Mouse (Mus musculus) embryonic facial prominence, embryonic 13.5 days (tissue): Measurements from ENCODE around the gene Flvcr1. TPM values are rescaled to one million over a fixed set of nuclear protein-coding genes. Genes with fewer than 3 reads are reported as not detected.

ENCODE experiments used
- ATAC-seq: fragments of 200-750 bp; cut with Nextera tagmentation; 2 replicates; pipeline ENCODE4 v1.8.0; 2017; ENCODE audit warnings: low read depth; ENCODE audit not compliant: insufficient number of reproducible peaks, insufficient read depth, low FRiP score, low TSS enrichment
- H3K27ac ChIP-seq: fragments of 300-500 bp; sonication (generic); 2 replicates; pipeline ENCODE4 v1.5.1; 2015; ENCODE audit warnings: moderate library complexity, mild to moderate bottlenecking, inconsistent platforms
- H3K27me3 ChIP-seq: fragments of 300-500 bp; sonication (generic); 2 replicates; pipeline ENCODE4 v1.6.1; 2015; ENCODE audit warnings: mild to moderate bottlenecking, inconsistent platforms
- H3K36me3 ChIP-seq: fragments of 300-500 bp; sonication (generic); 2 replicates; pipeline ENCODE4 v1.6.1; 2015; ENCODE audit warnings: mild to moderate bottlenecking, inconsistent platforms
- H3K4me1 ChIP-seq: fragments of 300-500 bp; sonication (generic); 2 replicates; pipeline ENCODE4 v1.6.1; 2015; ENCODE audit warnings: inconsistent platforms
- H3K4me2 ChIP-seq: fragments of 300-500 bp; sonication (generic); 2 replicates; pipeline ENCODE4 v1.6.1; 2015; ENCODE audit warnings: moderate library complexity, mild to moderate bottlenecking, inconsistent platforms
- H3K4me3 ChIP-seq: fragments of 300-500 bp; sonication (generic); 2 replicates; pipeline ENCODE4 v1.5.1; 2015; ENCODE audit warnings: mild to moderate bottlenecking, inconsistent platforms
- H3K9ac ChIP-seq: fragments of 300-500 bp; sonication (generic); 2 replicates; pipeline ENCODE4 v1.6.1; 2015; ENCODE audit warnings: mild to moderate bottlenecking, inconsistent platforms
- H3K9me3 ChIP-seq: fragments of 300-500 bp; sonication (generic); 2 replicates; pipeline ENCODE4 v1.6.1; 2016; ENCODE audit warnings: inconsistent platforms
- WGBS: fragments of 180-500 bp; shearing (Covaris S2); methylation state at CpG from one replicate; pipeline ENCODE4 v1.1.7; 2015; ENCODE audit warnings: mixed read lengths; 5-methylcytosine and 5-hydroxymethylcytosine counted together
- polyA plus RNA-seq: library from polyadenylated mRNA; unstranded; fragments of >200 nt; fragmentation: Nextera tagmentation; extraction: Ambion mirVana; gene quantifications from 2 replicates; pipeline ENCODE4 v1.2.1, GENCODE M21; 2015

Flvcr1 gene
- polyA plus RNA-seq, 1 experiment from 2014 or later: 7.0 TPM

- WGBS: under 1% methylated on average over 56 of the region's 56 CpGs
- Histone ChIP-seq H3K27me3 (no peaks in the 10 kb centered on the region; the same call in 1 of the 2 replicates), H3K4me1 (peaks cover 21% of the 10 kb centered on the region), H3K36me3 (peaks cover 28% of the 10 kb centered on the region), H3K9ac (peak within 1 kb of the TSS; percentile 86), H3K4me3 (peak within 1 kb of the TSS; percentile 88), H3K4me2 (peak within 1 kb of the TSS; percentile 91), H3K27ac (peak within 1 kb of the TSS; percentile 51), H3K9me3 (no peaks in the 10 kb centered on the region)
- peak; percentile 76; the same call in 1 of the 2 replicates for ATAC-seq
Measured at GRCm38 (mm10) chr1:191062781-191063485, 37.0 kb upstream of the Flvcr1 start, which contains the start of the genes Tatdn3 and Nsl1. Gene Tatdn3 (minus strand): TSS chr1:191062932. Gene Nsl1 (plus strand): TSS chr1:191063012.

- Histone ChIP-seq H3K36me3 (peaks cover 24% of the 10 kb centered on the region), H3K4me1 (peaks cover 21% of the 10 kb centered on the region), H3K27me3 (no peaks in the 10 kb centered on the region; the same call in 1 of the 2 replicates), H3K27ac (peak overlapping the region; percentile 51), H3K4me3 (peak overlapping the region; percentile 88), H3K4me2 (peak overlapping the region; percentile 91), H3K9me3 (no peaks in the 10 kb centered on the region), H3K9ac (peak overlapping the region; percentile 86)
- 3% methylated on average over 15 of the region's 15 CpGs for WGBS
- ATAC-seq: peak; percentile 26; the same call in 1 of the 2 replicates
Measured at GRCm38 (mm10) chr1:191062241-191062780, 36.4 kb upstream of the Flvcr1 start.

GRCm38 (mm10) chr1:191057461-191057860 lies 31.5 kb upstream of the Flvcr1 start:
- Histone ChIP-seq H3K4me2 (no peak overlapping the region), H3K27ac (no peak overlapping the region), H3K9me3 (no peaks in the 10 kb centered on the region), H3K9ac (no peak overlapping the region), H3K27me3 (no peaks in the 10 kb centered on the region; the same call in 1 of the 2 replicates), H3K4me3 (no peak overlapping the region), H3K36me3 (0 out of 2 replicates have a peak, but pooled peaks cover 3% of the 10 kb centered on the region), H3K4me1 (0 out of 2 replicates have a peak, but pooled peaks cover 7% of the 10 kb centered on the region)
- ATAC-seq: no peak
- WGBS: 66% methylated on average over 3 of the region's 3 CpGs

- no peak for ATAC-seq
- H3K4me3 ChIP-seq: no peak overlapping the region
- H3K27me3 ChIP-seq: no peaks in the 10 kb centered on the region
- H3K4me1 ChIP-seq: no peaks in the 10 kb centered on the region
- 67% methylated on average over 2 of the region's 2 CpGs for WGBS
- no peak overlapping the region for H3K9ac ChIP-seq
- H3K36me3 ChIP-seq: 0 out of 2 replicates have a peak, but pooled peaks cover 3% of the 10 kb centered on the region
- no peak overlapping the region for H3K27ac ChIP-seq
- no peaks in the 10 kb centered on the region for H3K9me3 ChIP-seq
- no peak overlapping the region for H3K4me2 ChIP-seq
Measured at GRCm38 (mm10) chr1:191055533-191055873, 29.5 kb upstream of the Flvcr1 start.

GRCm38 (mm10) chr1:191054870-191055532 lies 29.0 kb upstream of the Flvcr1 start:
- no peaks in the 10 kb centered on the region for H3K4me1 ChIP-seq
- 75% methylated on average over 8 of the region's 8 CpGs for WGBS
- no peaks in the 10 kb centered on the region for H3K27me3 ChIP-seq
- no peak overlapping the region for H3K4me3 ChIP-seq
- 0 out of 2 replicates have a peak, but pooled peaks cover 3% of the 10 kb centered on the region for H3K36me3 ChIP-seq
- no peak overlapping the region for H3K4me2 ChIP-seq
- ATAC-seq: no peak
- no peak overlapping the region for H3K27ac ChIP-seq
- H3K9me3 ChIP-seq: no peaks in the 10 kb centered on the region
- no peak overlapping the region for H3K9ac ChIP-seq

- Histone ChIP-seq H3K27me3 (no peaks in the 10 kb centered on the region), H3K4me1 (no peaks in the 10 kb centered on the region), H3K4me2 (no peak overlapping the region), H3K9me3 (no peaks in the 10 kb centered on the region), H3K36me3 (0 out of 2 replicates have a peak, but pooled peaks cover 3% of the 10 kb centered on the region), H3K4me3 (no peak overlapping the region), H3K27ac (no peak overlapping the region), H3K9ac (no peak overlapping the region)
- 84% methylated on average over 3 of the region's 3 CpGs for WGBS
- no peak for ATAC-seq
Measured at GRCm38 (mm10) chr1:191053555-191053954, 27.6 kb upstream of the Flvcr1 start.

- Histone ChIP-seq H3K4me2 (no peak overlapping the region), H3K4me3 (no peak overlapping the region), H3K36me3 (no peaks in the 10 kb centered on the region), H3K27me3 (no peaks in the 10 kb centered on the region), H3K27ac (no peak overlapping the region), H3K9me3 (no peaks in the 10 kb centered on the region), H3K4me1 (no peaks in the 10 kb centered on the region), H3K9ac (no peak overlapping the region)
- WGBS: 66% methylated on average over 7 of the region's 7 CpGs
- no peak for ATAC-seq
Measured at GRCm38 (mm10) chr1:191046231-191046824, 20.4 kb upstream of the Flvcr1 start.

- ATAC-seq: no peak
- Histone ChIP-seq H3K36me3 (no peaks in the 10 kb centered on the region), H3K9ac (no peak overlapping the region), H3K9me3 (no peaks in the 10 kb centered on the region), H3K4me2 (no peak overlapping the region), H3K27ac (no peak overlapping the region), H3K27me3 (no peaks in the 10 kb centered on the region), H3K4me3 (no peak overlapping the region), H3K4me1 (no peaks in the 10 kb centered on the region)
- WGBS: 92% methylated on average over 2 of the region's 2 CpGs
Measured at GRCm38 (mm10) chr1:191045264-191045663, 19.3 kb upstream of the Flvcr1 start.

GRCm38 (mm10) chr1:191042688-191043087 lies 16.7 kb upstream of the Flvcr1 start:
- H3K36me3 ChIP-seq: no peaks in the 10 kb centered on the region
- no peak overlapping the region for H3K27ac ChIP-seq
- no peak overlapping the region for H3K4me2 ChIP-seq
- H3K4me3 ChIP-seq: no peak overlapping the region
- no peak for ATAC-seq
- H3K9ac ChIP-seq: no peak overlapping the region
- H3K9me3 ChIP-seq: no peaks in the 10 kb centered on the region
- H3K27me3 ChIP-seq: no peaks in the 10 kb centered on the region
- 80% methylated on average over 3 of the region's 3 CpGs for WGBS
- H3K4me1 ChIP-seq: no peaks in the 10 kb centered on the region

GRCm38 (mm10) chr1:191042106-191042505 lies 16.1 kb upstream of the Flvcr1 start:
- Histone ChIP-seq H3K9me3 (no peaks in the 10 kb centered on the region), H3K36me3 (no peaks in the 10 kb centered on the region), H3K27ac (no peak overlapping the region), H3K4me3 (no peak overlapping the region), H3K4me2 (no peak overlapping the region), H3K27me3 (no peaks in the 10 kb centered on the region), H3K9ac (no peak overlapping the region), H3K4me1 (no peaks in the 10 kb centered on the region)
- 84% methylated on average over 5 of the region's 5 CpGs for WGBS
- no peak for ATAC-seq

- Histone ChIP-seq H3K4me2 (no peak overlapping the region), H3K9ac (no peak overlapping the region), H3K4me3 (no peak overlapping the region), H3K27me3 (no peaks in the 10 kb centered on the region), H3K9me3 (no peaks in the 10 kb centered on the region), H3K36me3 (no peaks in the 10 kb centered on the region), H3K27ac (no peak overlapping the region), H3K4me1 (no peaks in the 10 kb centered on the region)
- ATAC-seq: no peak
Measured at GRCm38 (mm10) chr1:191041352-191041751, 15.4 kb upstream of the Flvcr1 start.
